Mouse (Mus musculus): Measurements from ENCODE around the gene Phf5a. TPM values are rescaled to one million over a fixed set of nuclear protein-coding genes. Genes with fewer than 3 reads are reported as not detected.
A peak's percentile ranks its signal among the peaks of the same experiment; 100 is the strongest.

Phf5a gene
- polyA plus RNA-seq, 1 experiment from 2014 or later: 92.7 TPM

DNA sequence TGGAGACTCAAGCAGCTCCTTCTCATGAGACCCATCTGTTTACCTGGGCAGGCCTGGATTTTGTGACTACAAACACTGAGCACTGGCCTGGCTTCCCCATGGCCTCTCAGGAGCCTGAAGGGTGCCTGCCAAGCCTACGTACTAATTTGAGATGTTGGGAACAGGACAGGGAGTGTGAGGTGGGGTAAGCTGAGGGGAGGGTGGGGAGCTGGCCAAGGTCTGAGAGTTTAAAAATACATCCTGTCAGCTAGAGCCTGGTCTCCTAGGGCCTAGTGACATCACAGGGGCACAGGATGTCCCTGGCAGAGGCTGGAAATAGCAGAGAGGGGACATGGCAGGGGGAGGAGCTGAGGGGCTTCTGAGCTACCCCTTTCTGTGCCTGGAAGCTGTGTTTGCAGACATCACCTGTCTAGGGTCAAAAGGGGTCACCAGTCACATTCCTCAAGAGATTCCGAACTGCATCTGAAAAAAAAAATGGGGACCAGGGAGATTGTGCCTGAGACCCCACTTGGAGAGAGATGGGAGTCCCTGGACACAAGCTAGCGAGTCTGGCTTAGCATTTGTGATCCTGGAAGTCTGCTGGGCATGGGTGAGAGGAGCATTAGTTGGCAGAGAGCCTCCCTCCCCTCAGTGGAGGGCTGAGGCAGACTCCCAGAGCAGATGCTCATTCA is 37.4 kb downstream of the Phf5a start:
- no peaks in the 10 kb centered on the region for H3K36me3 ChIP-seq
- WGBS: 39% methylated on average over 3 of the region's 3 CpGs
- peak overlapping the region; percentile 50 for H3K9ac ChIP-seq
- H3K27ac ChIP-seq (replicated peaks): peak overlapping the region; percentile 14; the same call in 1 of the 2 replicates
- H3K4me1 ChIP-seq: peaks cover 44% of the 10 kb centered on the region
- H3K9me3 ChIP-seq: no peaks in the 10 kb centered on the region
- H3K27me3 ChIP-seq (replicated peaks): peaks cover 9% of the 10 kb centered on the region
- no peak overlapping the region for H3K4me2 ChIP-seq
- no peak for ATAC-seq (ENCODE audit: extremely low read depth, insufficient number of reproducible peaks, low FRiP score, low TSS enrichment)
- H3K4me3 ChIP-seq: no peak overlapping the region

DNA sequence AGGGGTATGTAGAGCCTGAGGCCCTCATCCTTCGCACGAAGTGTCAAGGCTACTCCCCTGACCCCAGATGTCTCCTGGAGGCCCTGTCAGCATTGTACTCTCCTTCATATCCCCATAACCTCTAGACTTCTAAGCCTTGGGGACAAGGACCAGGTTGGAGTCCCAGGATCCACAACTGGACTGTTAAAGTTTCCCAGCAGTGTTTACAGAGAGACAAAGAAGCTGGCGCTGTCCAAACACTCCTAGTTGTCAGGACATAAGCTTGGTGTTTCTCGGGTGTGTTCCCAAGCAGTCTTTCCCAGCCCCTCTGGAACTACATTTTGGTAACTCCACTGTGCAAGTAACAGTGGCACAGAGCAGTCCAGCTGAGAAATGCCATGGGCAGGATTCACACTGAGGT is 38.2 kb downstream of the Phf5a start:
- WGBS: 68% methylated on average over 4 of the region's 4 CpGs
- Histone ChIP-seq H3K27me3 (replicated peaks) (peaks cover 9% of the 10 kb centered on the region), H3K9me3 (no peaks in the 10 kb centered on the region), H3K9ac (no peak overlapping the region), H3K4me2 (no peak overlapping the region), H3K27ac (replicated peaks) (no peak overlapping the region), H3K4me3 (no peak overlapping the region), H3K36me3 (no peaks in the 10 kb centered on the region), H3K4me1 (peaks cover 44% of the 10 kb centered on the region)
- no peak for ATAC-seq (ENCODE audit: extremely low read depth, insufficient number of reproducible peaks, low FRiP score, low TSS enrichment)

GRCm38 (mm10) chr15:81832219-81832618 is 39.5 kb downstream of the Phf5a start:
- no peak for ATAC-seq (ENCODE audit: extremely low read depth, insufficient number of reproducible peaks, low FRiP score, low TSS enrichment)
- Histone ChIP-seq H3K9me3 (no peaks in the 10 kb centered on the region), H3K4me3 (no peak overlapping the region), H3K27me3 (replicated peaks) (peaks cover 9% of the 10 kb centered on the region), H3K4me2 (no peak overlapping the region), H3K9ac (no peak overlapping the region), H3K27ac (replicated peaks) (no peak overlapping the region), H3K36me3 (peaks cover 6% of the 10 kb centered on the region), H3K4me1 (peaks cover 44% of the 10 kb centered on the region)
- WGBS: 78% methylated on average over 3 of the region's 3 CpGs

GRCm38 (mm10) chr15:81831136-81831825 is 40.4 kb downstream of the Phf5a start:
- Histone ChIP-seq H3K27me3 (replicated peaks) (peaks cover 9% of the 10 kb centered on the region), H3K9me3 (no peaks in the 10 kb centered on the region), H3K4me1 (peaks cover 35% of the 10 kb centered on the region), H3K36me3 (peaks cover 15% of the 10 kb centered on the region), H3K9ac (peak overlapping the region; percentile 62), H3K27ac (replicated peaks) (no peak overlapping the region), H3K4me2 (peak overlapping the region; percentile 49), H3K4me3 (no peak overlapping the region)
- peak; percentile 77; the same call in 1 of the 2 replicates for ATAC-seq (ENCODE audit: extremely low read depth, insufficient number of reproducible peaks, low FRiP score, low TSS enrichment)
- 11% methylated on average over 24 of the region's 24 CpGs for whole genome bisulfite sequencing

- Histone ChIP-seq H3K4me2 (no peak overlapping the region), H3K27ac (replicated peaks) (no peak overlapping the region), H3K9ac (no peak overlapping the region), H3K4me1 (peaks cover 28% of the 10 kb centered on the region), H3K27me3 (replicated peaks) (peaks cover 7% of the 10 kb centered on the region), H3K36me3 (peaks cover 23% of the 10 kb centered on the region), H3K9me3 (no peaks in the 10 kb centered on the region), H3K4me3 (no peak overlapping the region)
- no peak for ATAC-seq (ENCODE audit: extremely low read depth, insufficient number of reproducible peaks, low FRiP score, low TSS enrichment)
- WGBS: 80% methylated on average over 4 of the region's 4 CpGs
Measured at GRCm38 (mm10) chr15:81830530-81830929, 41.2 kb downstream of the Phf5a start.

DNA sequence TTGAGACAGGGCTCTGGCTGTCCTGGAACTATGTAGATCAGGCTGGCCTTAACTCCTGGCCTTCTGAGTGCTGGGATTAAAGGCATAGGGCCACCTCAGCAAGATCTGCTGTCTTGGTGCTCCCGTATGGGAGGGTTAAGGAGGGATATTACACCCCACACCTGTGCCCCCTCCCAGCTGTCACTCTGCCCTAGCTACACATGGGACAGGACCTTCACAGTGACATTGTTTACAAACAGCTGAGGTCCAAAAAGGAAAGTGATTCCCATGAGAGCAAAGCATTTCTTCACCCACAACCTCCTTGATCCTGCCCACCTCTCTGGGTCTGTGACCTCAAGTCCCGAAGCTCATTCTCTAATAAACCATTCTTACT is 42.5 kb downstream of the Phf5a start:
- H3K27me3 ChIP-seq (replicated peaks): no peaks in the 10 kb centered on the region
- H3K27ac ChIP-seq (replicated peaks): no peak overlapping the region
- H3K4me3 ChIP-seq: no peak overlapping the region
- ATAC-seq (ENCODE audit: extremely low read depth, insufficient number of reproducible peaks, low FRiP score, low TSS enrichment): no peak
- no peak overlapping the region for H3K4me2 ChIP-seq
- H3K9ac ChIP-seq: no peak overlapping the region
- H3K36me3 ChIP-seq: peaks cover 34% of the 10 kb centered on the region
- H3K4me1 ChIP-seq: peaks cover 23% of the 10 kb centered on the region
- 61% methylated on average over 2 of the region's 2 CpGs for WGBS
- H3K9me3 ChIP-seq: no peaks in the 10 kb centered on the region

GRCm38 (mm10) chr15:81828426-81829207 is 43.1 kb downstream of the Phf5a start:
- Histone ChIP-seq H3K27ac (replicated peaks) (no peak overlapping the region), H3K4me2 (no peak overlapping the region), H3K4me1 (peaks cover 17% of the 10 kb centered on the region; the same call in 1 of the 2 replicates), H3K9me3 (no peaks in the 10 kb centered on the region), H3K36me3 (peaks cover 40% of the 10 kb centered on the region), H3K9ac (no peak overlapping the region), H3K27me3 (replicated peaks) (no peaks in the 10 kb centered on the region), H3K4me3 (no peak overlapping the region)
- WGBS: 68% methylated on average over 7 of the region's 7 CpGs
- no peak for ATAC-seq (ENCODE audit: extremely low read depth, insufficient number of reproducible peaks, low FRiP score, low TSS enrichment)

DNA sequence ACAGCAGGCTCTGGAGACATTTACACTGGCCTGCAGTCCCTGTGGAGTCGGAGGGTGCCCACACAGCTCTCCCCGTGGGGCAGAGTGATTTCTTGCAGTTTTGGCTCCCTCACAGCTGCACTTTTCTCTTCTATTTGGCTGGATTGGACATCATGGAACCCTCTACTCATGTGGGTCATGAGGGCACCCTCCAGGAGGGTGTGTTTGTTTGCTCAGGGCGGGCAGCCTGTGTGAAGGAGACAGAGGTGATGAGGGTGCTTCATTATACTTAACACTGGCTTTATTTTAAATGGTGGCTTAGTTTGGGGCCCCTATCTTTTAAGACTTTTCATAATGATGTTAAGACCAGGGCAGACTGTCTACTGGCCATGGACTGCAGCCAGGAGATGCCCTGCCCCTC is 46.9 kb downstream of the Phf5a start:
- Histone ChIP-seq H3K27me3 (replicated peaks) (no peaks in the 10 kb centered on the region), H3K27ac (replicated peaks) (no peak overlapping the region), H3K4me3 (no peak overlapping the region), H3K4me2 (no peak overlapping the region), H3K9ac (no peak overlapping the region), H3K36me3 (peaks cover 77% of the 10 kb centered on the region), H3K9me3 (no peaks in the 10 kb centered on the region), H3K4me1 (0 out of 2 replicates have a peak, but pooled peaks cover 10% of the 10 kb centered on the region)
- no peak for ATAC-seq (ENCODE audit: extremely low read depth, insufficient number of reproducible peaks, low FRiP score, low TSS enrichment)
- WGBS: 80% methylated on average over 3 of the region's 3 CpGs

DNA sequence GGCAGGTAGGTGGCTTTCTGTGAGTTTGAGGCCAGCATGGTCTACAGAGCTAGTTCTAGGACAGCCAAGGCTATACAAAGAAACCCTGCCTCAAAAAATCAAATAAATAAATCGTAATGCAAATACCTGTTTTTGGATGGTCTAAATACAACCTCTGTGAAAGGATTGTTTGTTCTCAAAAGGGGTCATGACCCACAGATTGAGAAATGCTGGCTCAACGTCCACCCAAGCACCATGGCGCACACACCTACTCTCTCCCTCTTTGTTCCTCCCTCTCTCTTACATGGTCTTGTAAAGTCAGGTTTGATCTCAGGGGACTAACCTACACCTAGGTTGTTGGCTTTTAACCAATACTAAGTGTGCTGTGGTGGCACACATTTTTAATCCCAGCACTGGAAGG is 49.1 kb downstream of the Phf5a start:
- ATAC-seq (ENCODE audit: extremely low read depth, insufficient number of reproducible peaks, low FRiP score, low TSS enrichment): no peak
- Histone ChIP-seq H3K4me1 (no peaks in the 10 kb centered on the region), H3K4me2 (no peak overlapping the region), H3K4me3 (no peak overlapping the region), H3K36me3 (peaks cover 96% of the 10 kb centered on the region), H3K27me3 (replicated peaks) (no peaks in the 10 kb centered on the region), H3K9ac (no peak overlapping the region), H3K9me3 (no peaks in the 10 kb centered on the region), H3K27ac (replicated peaks) (no peak overlapping the region)
- 78% methylated on average over 3 of the region's 3 CpGs for WGBS

DNA sequence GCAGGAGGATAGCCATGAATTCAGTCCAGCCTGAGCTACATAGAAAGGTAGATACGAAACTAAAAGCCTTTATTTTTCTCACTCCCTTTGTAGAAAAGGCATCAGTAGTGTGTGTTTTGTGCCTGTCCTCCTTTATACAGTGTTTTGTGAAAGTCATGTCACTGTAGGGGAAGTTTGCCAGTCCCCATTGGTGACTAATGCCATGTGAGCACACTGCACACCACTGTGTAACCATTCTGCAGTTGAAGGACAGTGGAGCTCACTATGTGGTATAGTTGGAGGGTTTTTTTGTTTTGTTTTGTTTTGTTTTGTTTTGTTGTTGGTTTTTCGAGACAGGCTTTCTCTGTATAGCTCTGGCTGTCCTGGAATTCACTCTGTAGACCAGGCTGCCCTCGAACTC is 53.3 kb downstream of the Phf5a start:
- Histone ChIP-seq H3K9me3 (no peaks in the 10 kb centered on the region), H3K4me3 (no peak overlapping the region), H3K36me3 (peaks cover 84% of the 10 kb centered on the region), H3K27ac (replicated peaks) (no peak overlapping the region), H3K27me3 (replicated peaks) (no peaks in the 10 kb centered on the region), H3K4me1 (no peaks in the 10 kb centered on the region; the same call in 1 of the 2 replicates), H3K4me2 (no peak overlapping the region), H3K9ac (no peak overlapping the region)
- WGBS: 85% methylated on average over 3 of the region's 3 CpGs
- ATAC-seq (ENCODE audit: extremely low read depth, insufficient number of reproducible peaks, low FRiP score, low TSS enrichment): no peak

DNA sequence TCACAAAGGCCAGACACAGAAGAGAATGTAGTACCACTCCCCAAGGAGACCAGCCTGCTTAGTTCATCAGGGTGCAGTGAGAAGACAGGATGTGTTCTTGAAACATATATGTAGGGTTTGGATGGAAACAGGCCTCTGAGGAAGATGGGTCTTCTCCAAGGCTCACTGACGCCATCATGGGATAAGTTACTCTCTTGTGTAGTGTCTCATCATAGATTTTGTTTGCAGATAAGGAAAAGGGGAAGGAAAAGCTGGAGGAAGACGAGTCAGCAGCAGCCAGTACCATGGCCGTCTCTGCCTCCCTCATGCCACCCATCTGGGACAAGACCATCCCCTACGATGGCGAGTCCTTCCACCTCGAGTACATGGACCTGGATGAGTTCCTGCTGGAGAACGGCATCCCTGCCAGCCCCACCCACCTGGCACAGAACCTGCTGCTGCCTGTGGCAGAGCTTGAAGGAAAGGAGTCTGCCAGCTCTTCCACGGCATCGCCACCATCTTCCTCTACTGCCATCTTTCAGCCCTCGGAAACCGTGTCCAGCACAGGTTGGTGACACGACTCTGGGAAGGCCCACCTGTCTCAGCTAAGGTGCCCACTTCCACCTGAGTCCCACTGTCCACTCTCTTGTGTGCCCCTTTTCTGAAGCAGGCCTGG is 56.9 kb downstream of the Phf5a start:
- Histone ChIP-seq H3K4me1 (peaks cover 20% of the 10 kb centered on the region), H3K4me2 (no peak overlapping the region), H3K36me3 (peaks cover 50% of the 10 kb centered on the region), H3K9ac (no peak overlapping the region), H3K9me3 (no peaks in the 10 kb centered on the region), H3K27ac (replicated peaks) (no peak overlapping the region), H3K4me3 (no peak overlapping the region), H3K27me3 (replicated peaks) (no peaks in the 10 kb centered on the region)
- ATAC-seq (ENCODE audit: extremely low read depth, insufficient number of reproducible peaks, low FRiP score, low TSS enrichment): no peak
- WGBS: 86% methylated on average over 12 of the region's 12 CpGs

Data from heart, embryonic 13.5 days (tissue).